15 mouse cellular contexts compared by ENCODE assay signal in genomic region chr4:154248092-154248805, GRCm38 (mm10). TPM values are rescaled to one million over a fixed set of nuclear protein-coding genes. Genes with fewer than 3 reads are reported as not detected.
DNase-seq lines count a peak whose midpoint lies in the region; ATAC-seq lines count a peak whose summit lies in the region.
"Had no signal": no experiment of that assay in that cellular context is flagged by ENCODE, and none has a peak within 500 bp of the region (broad histone marks: within the 10 kb centered on the region; RNA-seq: fewer than 3 reads in every experiment).

No protein-coding gene starts in this region.

- DNase-seq in heart, embryonic 10.5 days (ENCODE audit: low spot score), result no peak
- DNase-seq in heart, adult 11 months, result no peak
- DNase-seq in 3T3-L1 (ENCODE audit: low read depth, low spot score), result peak; percentile 75
- no peak for DNase-seq in embryonic facial prominence, embryonic 10.5 days (ENCODE audit: low spot score)
- peak; percentile 32 for DNase-seq in limb, embryonic 11.5 days (ENCODE audit: low spot score)
- no peak for DNase-seq in adrenal gland, adult (ENCODE audit: inconsistent age in 2 of 2, low spot score in 1 of 2)
- no peak for DNase-seq in kidney, postnatal 4 days
- DNase-seq: cerebellum, adult 18-20 months; kidney, adult 18-20 months; liver, embryonic 13.5 days; lung, postnatal 10 days; thymus, postnatal 36 days had no signal

- H3K9ac ChIP-seq in limb, embryonic 11.5 days (ENCODE audit: low read length), result no peak overlapping the region; the same call in 1 of the 2 replicates
- H3K9ac ChIP-seq: liver, embryonic 13.5 days had no signal

- no peaks in the 10 kb centered on the region for H3K9me3 ChIP-seq in heart, embryonic 10.5 days
- no peaks in the 10 kb centered on the region for H3K9me3 ChIP-seq in embryonic facial prominence, embryonic 10.5 days
- no peaks in the 10 kb centered on the region for H3K9me3 ChIP-seq in limb, embryonic 11.5 days (ENCODE audit: control insufficient read depth, low read length)
- H3K9me3 ChIP-seq: liver, embryonic 13.5 days; neural tube, embryonic 13.5 days had no signal

- peaks cover 47% of the 10 kb centered on the region for H3K27me3 ChIP-seq in heart, embryonic 10.5 days (ENCODE audit: insufficient read depth, poor library complexity, severe bottlenecking)
- no peaks in the 10 kb centered on the region for H3K27me3 ChIP-seq in embryonic facial prominence, embryonic 10.5 days (replicated peaks; ENCODE audit: low read depth, poor library complexity, severe bottlenecking)
- no peaks in the 10 kb centered on the region for H3K27me3 ChIP-seq in limb, embryonic 11.5 days (ENCODE audit: control insufficient read depth, insufficient read depth, low read length)
- H3K27me3 ChIP-seq: neural tube, embryonic 13.5 days had no signal

- H3K4me2 ChIP-seq in limb, embryonic 11.5 days (ENCODE audit: low read depth, severe bottlenecking), result no peak overlapping the region
- H3K4me2 ChIP-seq: heart, embryonic 11.5 days; liver, embryonic 13.5 days; neural tube, embryonic 13.5 days had no signal

- no peak overlapping the region for H3K4me3 ChIP-seq in heart, embryonic 10.5 days
- peak overlapping the region; percentile 8; the same call in 1 of the 2 replicates for H3K4me3 ChIP-seq in embryonic facial prominence, embryonic 10.5 days
- H3K4me3 ChIP-seq in limb, embryonic 11.5 days (ENCODE audit: low read depth, low read length), result no peak overlapping the region
- H3K4me3 ChIP-seq: liver, embryonic 13.5 days; neural tube, embryonic 13.5 days had no signal

- WGBS in heart, embryonic 10.5 days, result 75% methylated on average over 21 of the region's 21 CpGs
- WGBS in embryonic facial prominence, embryonic 10.5 days, result 69% methylated on average over 21 of the region's 21 CpGs
- WGBS in limb, embryonic 11.5 days, result 64% methylated on average over 21 of the region's 21 CpGs

- ATAC-seq in limb, embryonic 11.5 days (ENCODE audit: insufficient number of reproducible peaks, low FRiP score, low TSS enrichment, low read depth), result peak; percentile 8; the same call in 1 of the 2 replicates
- ATAC-seq: midbrain, embryonic 16.5 days had no signal

- H3K27ac ChIP-seq in heart, embryonic 10.5 days, result peak overlapping the region; percentile 47
- peak overlapping the region; percentile 78 for H3K27ac ChIP-seq in embryonic facial prominence, embryonic 10.5 days (replicated peaks)
- H3K27ac ChIP-seq in limb, embryonic 11.5 days (replicated peaks; ENCODE audit: low read depth, low read length), result peak overlapping the region; percentile 55; the same call in 1 of the 2 replicates
- H3K27ac ChIP-seq: liver, embryonic 13.5 days; neural tube, embryonic 13.5 days had no signal

- H3K36me3 ChIP-seq in heart, embryonic 10.5 days, result no peaks in the 10 kb centered on the region
- peaks cover 27% of the 10 kb centered on the region for H3K36me3 ChIP-seq in embryonic facial prominence, embryonic 10.5 days (replicated peaks)
- no peaks in the 10 kb centered on the region for H3K36me3 ChIP-seq in limb, embryonic 11.5 days (ENCODE audit: control insufficient read depth, insufficient read depth, low read length)
- H3K36me3 ChIP-seq: liver, embryonic 13.5 days; neural tube, embryonic 13.5 days had no signal

- H3K4me1 ChIP-seq in heart, embryonic 10.5 days, result peaks cover 38% of the 10 kb centered on the region
- H3K4me1 ChIP-seq in embryonic facial prominence, embryonic 10.5 days, result peaks cover 48% of the 10 kb centered on the region
- H3K4me1 ChIP-seq in limb, embryonic 11.5 days (ENCODE audit: control insufficient read depth, insufficient read depth, low read length), result peaks cover 36% of the 10 kb centered on the region

RNA-seq across cellular contexts. Expression of gene Arhgef16, which starts 53.2 kb away (rescaled TPM):
- 3.3 and 7.4 TPM in 2 replicates for polyA plus RNA-seq in heart, embryonic 10.5 days (2016; fragmentation: Nextera tagmentation; extraction: Ambion mirVana)
- 9.9 and 10.3 TPM in 2 replicates for polyA plus RNA-seq in embryonic facial prominence, embryonic 10.5 days (2016; fragmentation: Nextera tagmentation; extraction: Ambion mirVana)
- 4.1 and 4.2 TPM in 2 replicates for polyA plus RNA-seq in limb, embryonic 11.5 days (2014; fragmentation: Nextera tagmentation; extraction: Ambion mirVana)

Comparison
In these comparisons a context has a peak if more than half of its experiments do, and no peak if none do; other contexts are left out.
1. DNase-seq: peak in 3T3-L1 (single experiment) and limb, embryonic 11.5 days (single experiment); none in heart, embryonic 10.5 days (single experiment), heart, adult 11 months (single experiment), embryonic facial prominence, embryonic 10.5 days (single experiment), adrenal gland, adult (0 of 2) and kidney, postnatal 4 days (0 of 2).
2. Peak in every context shown above with its lines, with median percentiles within 50 percentile points of each other: H3K27ac ChIP-seq.